Mouse (Mus musculus) lung, postnatal 4 days (tissue): ENCODE measurements around the gene Srsf2.
"Not testable (repeated sequence)": the region's sequence is repeated elsewhere in the genome, so short reads cannot be mapped to it uniquely, and the experiment has no call there.

Source experiments
- DNase-seq, 2 experiments: peaks; one replicate each; pipeline ENCODE4 v3.0.0; 2021

Gene Srsf2

GRCm38 (mm10) chr11:116826550-116827504 is 26.1 kb downstream of the Srsf2 start:
- no peak for DNase-seq

GRCm38 (mm10) chr11:116825230-116825629 is 27.7 kb downstream of the Srsf2 start:
- no peak for DNase-seq

GRCm38 (mm10) chr11:116823885-116824284 is 29.0 kb downstream of the Srsf2 start:
- DNase-seq = not testable (repeated sequence)

- no peak for DNase-seq
These were observed 29.6 kb downstream of the Srsf2 start for GRCm38 (mm10) chr11:116823255-116823654.

GRCm38 (mm10) chr11:116822626-116823025 is 30.3 kb downstream of the Srsf2 start:
- no peak for DNase-seq

- DNase-seq = no peak
These were observed 30.7 kb downstream of the Srsf2 start for GRCm38 (mm10) chr11:116822215-116822614.

GRCm38 (mm10) chr11:116821057-116821940 is 31.6 kb downstream of the Srsf2 start:
- DNase-seq = no peak

- DNase-seq = peak in 1 of 2 experiments; percentile 61
These were observed 32.8 kb downstream of the Srsf2 start for GRCm38 (mm10) chr11:116819932-116820593.

- no peak for DNase-seq
These were observed 34.2 kb downstream of the Srsf2 start for GRCm38 (mm10) chr11:116818722-116819121.

- DNase-seq = no peak
These were observed 35.3 kb downstream of the Srsf2 start for GRCm38 (mm10) chr11:116817567-116817966.

- DNase-seq = peak; percentile 60 to 75
These were observed 36.1 kb downstream of the Srsf2 start for GRCm38 (mm10) chr11:116816769-116817168.

GRCm38 (mm10) chr11:116814884-116815415 is 37.9 kb downstream of the Srsf2 start:
- DNase-seq = peak in 1 of 2 experiments; percentile 65

- peak; percentile 82 to 93 for DNase-seq
These were observed 38.6 kb downstream of the Srsf2 start for GRCm38 (mm10) chr11:116814076-116814883.

- DNase-seq = no peak
These were observed 39.3 kb downstream of the Srsf2 start for GRCm38 (mm10) chr11:116813610-116814009.

- peak; percentile 54 to 78 for DNase-seq
These were observed 39.9 kb downstream of the Srsf2 start for GRCm38 (mm10) chr11:116812793-116813529.

- peak; percentile 78 to 88 for DNase-seq
These were observed 41.7 kb downstream of the Srsf2 start for GRCm38 (mm10) chr11:116810983-116811901.

GRCm38 (mm10) chr11:116810528-116810927 is 42.4 kb downstream of the Srsf2 start:
- DNase-seq = no peak

GRCm38 (mm10) chr11:116809520-116809919 is 43.4 kb downstream of the Srsf2 start:
- DNase-seq = no peak

GRCm38 (mm10) chr11:116808811-116809395 is 44.0 kb downstream of the Srsf2 start:
- no peak for DNase-seq
